Mouse (Mus musculus): ENCODE data around the gene Tnfrsf4.

DNA sequence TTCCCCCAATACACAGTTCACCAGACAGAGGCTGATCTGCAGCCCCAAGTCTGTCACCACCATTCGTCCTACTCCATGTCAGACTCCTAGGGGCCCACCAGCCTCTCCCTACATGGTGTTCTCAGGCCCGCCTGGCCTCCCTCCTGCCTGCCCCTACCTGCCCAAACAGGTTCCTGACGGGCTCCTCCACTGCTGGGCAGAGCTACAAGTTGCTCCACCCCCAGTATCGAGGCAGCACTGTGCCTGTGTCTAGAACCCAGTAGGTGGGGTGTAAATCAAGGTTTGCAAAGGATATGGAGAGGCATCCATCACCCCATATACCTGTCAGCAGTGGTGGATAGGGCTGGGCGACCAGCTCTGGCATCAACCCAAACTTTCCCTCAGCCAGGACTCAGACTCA, 45.6 kb downstream of the Tnfrsf4 start, which contains the start of gene Ttll10:
- TF ChIP-seq POLR2A (IDR thresholded peaks at IDR 0.05; ENCODE audit: borderline replicate concordance, low read depth, low read length) (no peak), CTCF (IDR thresholded peaks at IDR 0.05; ENCODE audit: low read depth, low read length) (no peak)
